Mouse (Mus musculus) right cerebral cortex, postnatal 36 days (tissue): ENCODE measurements at regions not wholly inside any gene's neighbourhood (a gene's known extent, or its start where the extent isn't known, plus 50 kb on each side); places are given as distances from the start of the nearest gene placed in this dataset.

Experiments
- DNase-seq, 2 experiments: peaks; one replicate each; pipeline ENCODE4 v3.0.0; 2022; ENCODE audit warnings: low spot score in 2 of 2, mixed read lengths in 1 of 2

- DNase-seq: no peak
These were observed 216.9 kb upstream of the Mettl25 start for GRCm38 (mm10) chr10:106058050-106058449.

GRCm38 (mm10) chr10:106038497-106038896 lies 197.3 kb upstream of the Mettl25 start:
- no peak for DNase-seq

GRCm38 (mm10) chr10:106038033-106038432 lies 196.9 kb upstream of the Mettl25 start:
- no peak for DNase-seq

- no peak for DNase-seq
These were observed 192.2 kb upstream of the Mettl25 start for GRCm38 (mm10) chr10:106033416-106033815.

- no peak for DNase-seq
These were observed 183.5 kb upstream of the Mettl25 start for GRCm38 (mm10) chr10:106024648-106025047.

- DNase-seq: no peak
These were observed 182.5 kb upstream of the Mettl25 start for GRCm38 (mm10) chr10:106023639-106024215.

- DNase-seq: no peak
These were observed 174.8 kb upstream of the Mettl25 start for GRCm38 (mm10) chr10:106015965-106016364.

- no peak for DNase-seq
These were observed 174.3 kb upstream of the Mettl25 start for GRCm38 (mm10) chr10:106015436-106015835.

GRCm38 (mm10) chr10:106010131-106010530 lies 169.0 kb upstream of the Mettl25 start:
- peak; percentile 3 to 8 for DNase-seq

- no peak for DNase-seq
These were observed 166.2 kb upstream of the Mettl25 start for GRCm38 (mm10) chr10:106007331-106007730.

- DNase-seq: no peak
These were observed 165.7 kb upstream of the Mettl25 start for GRCm38 (mm10) chr10:106006861-106007260.

GRCm38 (mm10) chr10:106006061-106006460 lies 164.9 kb upstream of the Mettl25 start:
- DNase-seq: no peak

GRCm38 (mm10) chr10:105957468-105957867 lies 116.3 kb upstream of the Mettl25 start:
- no peak for DNase-seq

- DNase-seq: no peak
These were observed 92.1 kb upstream of the Mettl25 start for GRCm38 (mm10) chr10:105933309-105933708.

- DNase-seq: no peak
These were observed 91.6 kb upstream of the Mettl25 start for GRCm38 (mm10) chr10:105932786-105933185.

GRCm38 (mm10) chr10:105927596-105927995 lies 86.4 kb upstream of the Mettl25 start:
- DNase-seq: no peak

- DNase-seq: no peak
These were observed 85.7 kb upstream of the Mettl25 start for GRCm38 (mm10) chr10:105926912-105927238.

- DNase-seq: peak in 1 of 2 experiments; percentile 39
These were observed 85.2 kb upstream of the Mettl25 start for GRCm38 (mm10) chr10:105926229-105926911.

- no peak for DNase-seq
These were observed 58.5 kb upstream of the Mettl25 start for GRCm38 (mm10) chr10:105899677-105900076.

- DNase-seq: no peak
These were observed 58.0 kb upstream of the Mettl25 start for GRCm38 (mm10) chr10:105899225-105899624.
